Mouse (Mus musculus) heart, embryonic 15.5 days (tissue): ENCODE measurements around the gene Osgepl1. TPM values are rescaled to one million over a fixed set of nuclear protein-coding genes. Genes with fewer than 3 reads are reported as not detected.
"Not testable (repeated sequence)": the region's sequence is repeated elsewhere in the genome, so short reads cannot be mapped to it uniquely, and the experiment has no call there.

ENCODE experiments used
- ATAC-seq: fragments of 200-750 bp; cut with Nextera tagmentation; replicated peaks from 2 replicates; pipeline ENCODE4 v1.8.0; 2017; ENCODE audit warnings: low read depth, moderate TSS enrichment; ENCODE audit not compliant: insufficient number of reproducible peaks, insufficient read depth, low FRiP score
- H3K27ac ChIP-seq: fragments of 300-500 bp; sonication (generic); 2 replicates; pipeline ENCODE4 v1.5.1; 2015; ENCODE audit warnings: mild to moderate bottlenecking, inconsistent platforms
- H3K27me3 ChIP-seq: fragments of 300-500 bp; sonication (generic); 2 replicates; pipeline ENCODE4 v1.6.1; 2015; ENCODE audit warnings: inconsistent platforms
- H3K36me3 ChIP-seq: fragments of 300-500 bp; sonication (generic); 2 replicates; pipeline ENCODE4 v1.6.1; 2015; ENCODE audit warnings: mild to moderate bottlenecking, inconsistent platforms
- H3K4me1 ChIP-seq: fragments of 300-500 bp; sonication (generic); replicated peaks from 2 replicates; pipeline ENCODE4 v1.6.1; 2015; ENCODE audit warnings: inconsistent platforms
- H3K4me2 ChIP-seq: fragments of 300-500 bp; sonication (generic); 2 replicates; pipeline ENCODE4 v1.6.1; 2015; ENCODE audit warnings: inconsistent platforms, mild to moderate bottlenecking, moderate library complexity
- H3K4me3 ChIP-seq: fragments of 300-500 bp; sonication (generic); 2 replicates; pipeline ENCODE4 v1.5.1; 2015; ENCODE audit warnings: mild to moderate bottlenecking, inconsistent platforms
- H3K9ac ChIP-seq: fragments of 300-500 bp; sonication (generic); 2 replicates; pipeline ENCODE4 v1.6.1; 2015; ENCODE audit warnings: mild to moderate bottlenecking, inconsistent platforms
- H3K9me3 ChIP-seq: fragments of 300-500 bp; sonication (generic); replicated peaks from 2 replicates; pipeline ENCODE4 v1.6.1; 2016; ENCODE audit warnings: inconsistent platforms
- whole genome bisulfite sequencing: fragments of 180-500 bp; shearing (Covaris S2); methylation state at CpG from one replicate; pipeline ENCODE4 v1.1.7; 2015; ENCODE audit warnings: mixed read lengths; 5-methylcytosine and 5-hydroxymethylcytosine counted together
- polyA plus RNA-seq: library from polyadenylated mRNA; unstranded; fragments of >200 nt; fragmentation: Nextera tagmentation; extraction: Ambion mirVana; gene quantifications from 2 replicates; pipeline ENCODE4 v1.2.1, GENCODE M21; 2015

Gene Osgepl1
- polyA plus RNA-seq, 1 experiment from 2014 or later: 25.6 TPM

- H3K36me3 ChIP-seq: peaks cover 10% of the 10 kb centered on the region
- no peaks in the 10 kb centered on the region for H3K4me1 ChIP-seq
- no peak overlapping the region for H3K4me3 ChIP-seq
- WGBS: 81% methylated on average over 5 of the region's 5 CpGs
- ATAC-seq: no peak
- H3K27me3 ChIP-seq: no peaks in the 10 kb centered on the region
- no peaks in the 10 kb centered on the region for H3K9me3 ChIP-seq
- no peak overlapping the region for H3K9ac ChIP-seq
- no peak overlapping the region for H3K27ac ChIP-seq
- no peak overlapping the region for H3K4me2 ChIP-seq
These were observed 11.5 kb downstream of the Osgepl1 start for GRCm38 (mm10) chr1:53324827-53325494.

GRCm38 (mm10) chr1:53333527-53333926 lies 20.1 kb downstream of the Osgepl1 start:
- H3K9ac ChIP-seq, H3K27me3 ChIP-seq, H3K4me3 ChIP-seq, H3K36me3 ChIP-seq, H3K27ac ChIP-seq, ATAC-seq, H3K4me2 ChIP-seq, H3K9me3 ChIP-seq, H3K4me1 ChIP-seq: not testable (repeated sequence)
- 47% methylated on average over 5 of the region's 5 CpGs for WGBS

- H3K27ac ChIP-seq: no peak overlapping the region
- no peaks in the 10 kb centered on the region for H3K9me3 ChIP-seq
- no peaks in the 10 kb centered on the region for H3K4me1 ChIP-seq
- H3K4me3 ChIP-seq: no peak overlapping the region
- no peak overlapping the region for H3K9ac ChIP-seq
- no peak overlapping the region for H3K4me2 ChIP-seq
- no peak for ATAC-seq
- no peaks in the 10 kb centered on the region for H3K27me3 ChIP-seq
- H3K36me3 ChIP-seq: peaks cover 3% of the 10 kb centered on the region; the same call in 1 of the 2 replicates
These were observed 22.0 kb downstream of the Osgepl1 start for GRCm38 (mm10) chr1:53335465-53335864.

- not testable (repeated sequence) for H3K4me2 ChIP-seq, H3K4me1 ChIP-seq, H3K9me3 ChIP-seq, H3K27ac ChIP-seq, H3K9ac ChIP-seq, H3K4me3 ChIP-seq, H3K27me3 ChIP-seq, ATAC-seq
- H3K36me3 ChIP-seq: peaks cover 19% of the 10 kb centered on the region
- 55% methylated on average over 2 of the region's 2 CpGs for WGBS
These were observed 24.0 kb downstream of the Osgepl1 start for GRCm38 (mm10) chr1:53337403-53337802.

- H3K36me3 ChIP-seq: peaks cover 44% of the 10 kb centered on the region
- no peak overlapping the region for H3K4me2 ChIP-seq
- no peak overlapping the region for H3K4me3 ChIP-seq
- 94% methylated on average over 2 of the region's 2 CpGs for WGBS
- no peak for ATAC-seq
- no peaks in the 10 kb centered on the region for H3K4me1 ChIP-seq
- H3K9ac ChIP-seq: no peak overlapping the region
- no peak overlapping the region for H3K27ac ChIP-seq
- no peaks in the 10 kb centered on the region; the same call in 1 of the 2 replicates for H3K9me3 ChIP-seq
- no peaks in the 10 kb centered on the region for H3K27me3 ChIP-seq
These were observed 27.6 kb downstream of the Osgepl1 start for GRCm38 (mm10) chr1:53341071-53341470.

- Histone ChIP-seq H3K27ac (peak within 1 kb of the TSS; percentile 90), H3K27me3 (no peaks in the 10 kb centered on the region), H3K9me3 (no peaks in the 10 kb centered on the region), H3K4me1 (peaks cover 6% of the 10 kb centered on the region), H3K4me3 (peak within 1 kb of the TSS; percentile 99), H3K4me2 (peak within 1 kb of the TSS; percentile 60), H3K36me3 (peaks cover 16% of the 10 kb centered on the region), H3K9ac (peak within 1 kb of the TSS; percentile 98)
- ATAC-seq: peak; percentile 100
- WGBS: under 1% methylated on average over 43 of the region's 44 CpGs
These were observed 39.2 kb downstream of the Osgepl1 start, which contains the start of the genes Asdurf, Gm28551 and Asnsd1 for GRCm38 (mm10) chr1:53352327-53353261. TSS of gene Asdurf (minus strand) at chr1:53352619. TSS of gene Gm28551 (minus strand) at chr1:53352667. TSS of gene Asnsd1 (minus strand) at chr1:53352752.

GRCm38 (mm10) chr1:53358988-53359387 lies 45.6 kb downstream of the Osgepl1 start:
- Histone ChIP-seq H3K27ac (no peak overlapping the region), H3K27me3 (no peaks in the 10 kb centered on the region), H3K4me2 (no peak overlapping the region), H3K36me3 (no peaks in the 10 kb centered on the region), H3K4me3 (no peak overlapping the region), H3K9me3 (no peaks in the 10 kb centered on the region), H3K4me1 (no peaks in the 10 kb centered on the region), H3K9ac (no peak overlapping the region)
- ATAC-seq: no peak

Other genes with a start within 250 kb of the Osgepl1 start
- not detected in 2 replicates for gene 1700019A02Rik, start 126.0 kb upstream of the Osgepl1 start, polyA plus RNA-seq
- 8.1 and 10.2 TPM in 2 replicates for gene Pms1, start 16.6 kb upstream of the Osgepl1 start, polyA plus RNA-seq
- 23.0 and 26.8 TPM in 2 replicates for gene Ormdl1, start 16.5 kb upstream of the Osgepl1 start, polyA plus RNA-seq
- 0.25 TPM in 1 of 2 replicates, not detected in the other for gene Gm28778, start 16.5 kb upstream of the Osgepl1 start, polyA plus RNA-seq
- 6.1 TPM in 1 of 2 replicates, not detected in the other for gene Asdurf, start 39.0 kb downstream of the Osgepl1 start, polyA plus RNA-seq
- 0.38 and 0.40 TPM in 2 replicates for gene Gm28551, start 39.0 kb downstream of the Osgepl1 start, polyA plus RNA-seq
- gene Asnsd1, start 39.1 kb downstream of the Osgepl1 start, polyA plus RNA-seq: 52.8 and 54.6 TPM in 2 replicates